Mouse (Mus musculus): ENCODE data around the gene Arid1b. TPM values are rescaled to one million over a fixed set of nuclear protein-coding genes. Genes with fewer than 3 reads are reported as not detected.
A peak's percentile ranks its signal among the peaks of the same experiment; 100 is the strongest.

Gene Arid1b
- polyA plus RNA-seq, 1 experiment: 13.3 TPM

- Histone ChIP-seq H3K27me3 (replicated peaks) (no peaks in the 10 kb centered on the region), H3K4me3 (replicated peaks) (no peak overlapping the region), H3K4me1 (peaks cover 66% of the 10 kb centered on the region), H3K9me3 (no peaks in the 10 kb centered on the region), H3K36me3 (replicated peaks; ENCODE audit: low read length) (peaks cover 22% of the 10 kb centered on the region)
- no peak for TF ChIP-seq FLI1 (IDR thresholded peaks at IDR 0.05; ENCODE audit: low read length)
- TF ChIP-seq GATA1 (IDR thresholded peaks at IDR 0.05; ENCODE audit: borderline replicate concordance, low read length): no peak
Observed at GRCm38 (mm10) chr17:5030290-5030689, 36.2 kb downstream of the Arid1b start.

DNA sequence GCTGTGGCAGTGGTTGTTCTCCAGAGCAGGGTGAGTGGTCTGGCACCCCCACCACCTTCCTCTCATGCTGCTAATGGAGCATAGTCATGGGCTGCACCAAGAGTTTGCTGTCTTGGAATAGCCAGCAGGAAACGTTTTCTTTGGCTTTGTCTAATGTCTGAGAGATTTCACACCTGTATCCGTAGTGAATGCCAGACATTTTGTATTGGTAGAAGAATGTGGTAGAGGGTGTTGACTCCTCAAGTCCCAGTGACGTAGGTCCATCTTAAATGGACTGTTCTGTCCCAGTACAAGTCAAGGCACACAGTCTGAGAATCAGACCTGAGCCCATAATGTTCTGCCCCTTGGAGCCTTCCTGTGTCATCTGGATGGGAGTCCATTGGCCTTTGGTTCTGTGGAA is 39.2 kb downstream of the Arid1b start:
- H3K27me3 ChIP-seq (replicated peaks): no peaks in the 10 kb centered on the region
- no peaks in the 10 kb centered on the region for H3K9me3 ChIP-seq
- peaks cover 23% of the 10 kb centered on the region for H3K36me3 ChIP-seq (replicated peaks; ENCODE audit: low read length)
- peaks cover 80% of the 10 kb centered on the region for H3K4me1 ChIP-seq
- TF ChIP-seq FLI1 (IDR thresholded peaks at IDR 0.05; ENCODE audit: low read length): no peak
- peak overlapping the region; percentile 33 for H3K4me3 ChIP-seq (replicated peaks)

GRCm38 (mm10) chr17:5034201-5034600 is 40.1 kb downstream of the Arid1b start:
- Histone ChIP-seq H3K4me1 (peaks cover 82% of the 10 kb centered on the region), H3K4me3 (replicated peaks) (peak overlapping the region; percentile 77), H3K27me3 (replicated peaks) (no peaks in the 10 kb centered on the region), H3K9me3 (no peaks in the 10 kb centered on the region), H3K36me3 (replicated peaks; ENCODE audit: low read length) (peaks cover 28% of the 10 kb centered on the region)
- no peak for TF ChIP-seq FLI1 (IDR thresholded peaks at IDR 0.05; ENCODE audit: low read length)
- no peak for TF ChIP-seq GATA1 (IDR thresholded peaks at IDR 0.05; ENCODE audit: borderline replicate concordance, low read length)

DNA sequence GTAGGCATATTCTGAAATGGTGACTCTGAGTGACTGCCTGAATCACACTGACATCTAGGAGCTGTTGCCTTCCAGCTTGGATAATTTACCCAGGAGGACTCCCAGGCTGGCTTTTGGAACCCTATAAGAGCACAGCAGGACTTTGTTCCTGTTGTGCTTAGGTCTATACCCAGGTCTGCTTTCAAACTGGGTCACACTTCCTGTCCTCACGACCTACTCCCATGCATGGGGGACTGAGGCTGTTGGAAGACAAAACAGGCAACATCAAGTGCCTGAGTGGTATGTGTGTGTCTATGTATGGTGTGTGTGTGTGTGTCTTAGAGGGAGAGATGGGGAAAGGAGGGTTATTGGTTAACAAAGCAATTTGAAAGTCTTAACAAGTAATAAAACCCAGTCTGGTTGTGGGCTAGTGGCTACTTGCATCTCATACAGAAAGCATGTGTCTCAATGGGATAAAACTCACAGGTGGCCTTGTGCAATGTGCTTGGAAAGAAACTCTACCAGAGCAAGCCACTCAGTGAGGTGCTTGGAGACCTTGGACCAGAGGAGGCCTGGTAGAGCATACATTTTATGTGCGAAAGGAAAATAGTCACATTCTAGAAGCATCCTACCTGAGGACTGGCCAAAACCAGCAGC is 42.2 kb downstream of the Arid1b start:
- Histone ChIP-seq H3K4me3 (replicated peaks) (no peak overlapping the region), H3K36me3 (replicated peaks; ENCODE audit: low read length) (peaks cover 46% of the 10 kb centered on the region), H3K9me3 (no peaks in the 10 kb centered on the region), H3K27me3 (replicated peaks) (no peaks in the 10 kb centered on the region), H3K4me1 (peaks cover 82% of the 10 kb centered on the region)
- TF ChIP-seq GATA1 (IDR thresholded peaks at IDR 0.05; ENCODE audit: borderline replicate concordance, low read length): no peak
- no peak for TF ChIP-seq FLI1 (IDR thresholded peaks at IDR 0.05; ENCODE audit: low read length)

DNA sequence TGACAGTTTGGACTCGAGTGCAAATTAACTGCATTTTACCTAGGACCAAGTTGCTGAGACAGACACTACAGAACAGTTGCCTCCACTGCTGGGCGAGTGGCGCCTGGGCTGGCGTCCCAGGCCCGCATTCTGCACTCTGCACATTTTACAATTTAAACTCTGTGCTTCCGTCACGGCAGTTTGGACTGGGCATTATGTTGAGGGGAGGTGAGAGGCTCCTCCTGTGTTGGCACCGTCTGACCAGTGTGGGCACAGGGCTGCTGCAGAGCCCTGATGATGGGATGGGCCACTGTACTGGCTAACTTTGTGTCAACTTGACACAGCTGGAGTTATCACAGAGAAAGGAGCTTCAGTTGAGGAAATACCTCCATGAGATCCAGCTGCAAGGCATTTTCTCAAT is 43.1 kb downstream of the Arid1b start:
- no peak overlapping the region for H3K4me3 ChIP-seq (replicated peaks)
- TF ChIP-seq GATA1 (IDR thresholded peaks at IDR 0.05; ENCODE audit: borderline replicate concordance, low read length): no peak
- TF ChIP-seq FLI1 (IDR thresholded peaks at IDR 0.05; ENCODE audit: low read length): no peak
- H3K27me3 ChIP-seq (replicated peaks): no peaks in the 10 kb centered on the region
- peaks cover 49% of the 10 kb centered on the region for H3K36me3 ChIP-seq (replicated peaks; ENCODE audit: low read length)
- peaks cover 82% of the 10 kb centered on the region for H3K4me1 ChIP-seq
- H3K9me3 ChIP-seq: no peaks in the 10 kb centered on the region

- Histone ChIP-seq H3K9me3 (no peaks in the 10 kb centered on the region), H3K4me1 (peaks cover 57% of the 10 kb centered on the region), H3K36me3 (replicated peaks; ENCODE audit: low read length) (peaks cover 69% of the 10 kb centered on the region), H3K27me3 (replicated peaks) (no peaks in the 10 kb centered on the region), H3K4me3 (replicated peaks) (no peak overlapping the region)
- TF ChIP-seq FLI1 (IDR thresholded peaks at IDR 0.05; ENCODE audit: low read length) (no peak), GATA1 (IDR thresholded peaks at IDR 0.05; ENCODE audit: borderline replicate concordance, low read length) (no peak)
Observed at GRCm38 (mm10) chr17:5039826-5040225, 45.7 kb downstream of the Arid1b start.

DNA sequence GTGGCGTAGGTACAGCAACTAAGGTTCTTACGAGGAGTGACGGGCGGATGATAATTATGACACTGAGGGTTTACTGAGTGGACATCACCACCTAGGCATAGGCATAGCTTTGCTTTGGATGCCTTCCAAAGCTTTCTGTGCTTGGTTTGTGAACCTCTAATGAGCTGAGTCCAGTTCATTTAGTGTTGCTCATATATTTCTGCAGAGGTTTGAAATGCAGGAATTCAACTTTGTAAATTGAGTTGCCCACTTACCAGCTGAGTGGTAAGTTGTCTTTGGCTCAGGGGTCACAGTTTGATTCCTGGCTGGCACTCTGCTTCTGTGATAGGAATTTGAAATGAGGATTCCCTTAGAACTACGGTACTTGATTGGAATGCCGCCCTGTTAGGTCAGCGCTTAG is 49.7 kb downstream of the Arid1b start:
- TF ChIP-seq GATA1 (IDR thresholded peaks at IDR 0.05; ENCODE audit: borderline replicate concordance, low read length) (no peak), FLI1 (IDR thresholded peaks at IDR 0.05; ENCODE audit: low read length) (no peak)
- peaks cover 70% of the 10 kb centered on the region for H3K36me3 ChIP-seq (replicated peaks; ENCODE audit: low read length)
- H3K27me3 ChIP-seq (replicated peaks): no peaks in the 10 kb centered on the region
- no peak overlapping the region for H3K4me3 ChIP-seq (replicated peaks)
- peaks cover 37% of the 10 kb centered on the region for H3K4me1 ChIP-seq
- H3K9me3 ChIP-seq: no peaks in the 10 kb centered on the region

DNA sequence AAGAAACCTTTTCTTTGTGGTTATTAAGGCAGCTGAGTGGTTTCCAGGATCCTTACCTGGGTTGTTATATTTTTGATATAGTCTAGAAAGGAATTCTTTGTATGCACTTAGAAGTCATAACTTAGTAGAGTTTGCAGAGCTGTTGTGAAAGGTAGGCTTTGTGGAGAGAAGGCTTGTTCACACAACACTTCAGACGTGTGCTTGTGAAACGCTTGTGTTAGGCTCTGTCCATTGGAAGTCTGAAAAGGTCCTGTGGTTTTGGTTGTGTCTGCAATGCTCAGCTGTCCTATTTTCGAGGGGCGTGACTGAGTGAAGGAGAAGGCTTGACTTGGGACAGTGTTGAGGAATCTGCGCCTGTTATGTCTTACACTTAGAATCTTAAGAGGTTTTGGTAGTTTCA is 51.5 kb downstream of the Arid1b start:
- Histone ChIP-seq H3K4me1 (peaks cover 27% of the 10 kb centered on the region), H3K4me3 (replicated peaks) (no peak overlapping the region), H3K27me3 (replicated peaks) (no peaks in the 10 kb centered on the region), H3K36me3 (replicated peaks; ENCODE audit: low read length) (peaks cover 74% of the 10 kb centered on the region), H3K9me3 (no peaks in the 10 kb centered on the region)
- no peak for TF ChIP-seq GATA1 (IDR thresholded peaks at IDR 0.05; ENCODE audit: borderline replicate concordance, low read length)
- no peak for TF ChIP-seq FLI1 (IDR thresholded peaks at IDR 0.05; ENCODE audit: low read length)

GRCm38 (mm10) chr17:5047373-5047772 is 53.2 kb downstream of the Arid1b start:
- Histone ChIP-seq H3K36me3 (replicated peaks; ENCODE audit: low read length) (peaks cover 74% of the 10 kb centered on the region), H3K4me1 (peaks cover 28% of the 10 kb centered on the region), H3K4me3 (replicated peaks) (no peak overlapping the region), H3K27me3 (replicated peaks) (no peaks in the 10 kb centered on the region), H3K9me3 (no peaks in the 10 kb centered on the region)
- TF ChIP-seq GATA1 (IDR thresholded peaks at IDR 0.05; ENCODE audit: borderline replicate concordance, low read length) (no peak), FLI1 (IDR thresholded peaks at IDR 0.05; ENCODE audit: low read length) (no peak)

- TF ChIP-seq GATA1 (IDR thresholded peaks at IDR 0.05; ENCODE audit: borderline replicate concordance, low read length): no peak
- TF ChIP-seq FLI1 (IDR thresholded peaks at IDR 0.05; ENCODE audit: low read length): no peak
- Histone ChIP-seq H3K4me3 (replicated peaks) (no peak overlapping the region), H3K36me3 (replicated peaks; ENCODE audit: low read length) (peaks cover 72% of the 10 kb centered on the region)
Observed at GRCm38 (mm10) chr17:5050266-5050665, 56.1 kb downstream of the Arid1b start.

More at GRCm38 (mm10) chr17:5050266-5050665, 56.1 kb downstream of the Arid1b start:
- H3K27me3 ChIP-seq (replicated peaks): no peaks in the 10 kb centered on the region
- H3K9me3 ChIP-seq: no peaks in the 10 kb centered on the region
- H3K4me1 ChIP-seq: peaks cover 52% of the 10 kb centered on the region

Measured in megakaryocyte, embryonic 14.5 days (primary cell).